Mouse (Mus musculus) liver, postnatal 0 days (tissue): ENCODE measurements around the gene Trp53tg5.

ENCODE experiments used
- CTCF ChIP-seq: sonication (generic); IDR thresholded peaks from 2 replicates; pipeline ENCODE4 v1.5.1; 2016; ENCODE audit warnings: antibody characterized with exemption, low read depth
- EP300 ChIP-seq: IDR thresholded peaks from 2 replicates; pipeline ENCODE4 v1.6.1; 2016; ENCODE audit warnings: antibody characterized with exemption, low read depth, mild to moderate bottlenecking

- no peak for TF ChIP-seq CTCF
- no peak for TF ChIP-seq EP300
Measured at GRCm38 (mm10) chr2:164485681-164486257, 12.2 kb upstream of the Trp53tg5 start, which contains the start of gene Dbndd2.
